Mouse (Mus musculus) liver, embryonic 13.5 days (tissue): Measurements from ENCODE around the gene Bglap2. TPM values are rescaled to one million over a fixed set of nuclear protein-coding genes. Genes with fewer than 3 reads are reported as not detected.

Experiments
- ATAC-seq: fragments of 200-750 bp; cut with Nextera tagmentation; 2 replicates; pipeline ENCODE4 v1.8.0; 2017; ENCODE audit warnings: low read depth, mild to moderate bottlenecking, moderate number of reproducible peaks, moderate library complexity
- DNase-seq: peaks from one replicate; pipeline ENCODE4 v3.0.0; 2022
- H3K27ac ChIP-seq: fragments of 300-500 bp; sonication (generic); 2 replicates; pipeline ENCODE4 v1.5.1; 2015; ENCODE audit warnings: moderate library complexity, mild to moderate bottlenecking, inconsistent platforms
- H3K27me3 ChIP-seq: fragments of 300-500 bp; sonication (generic); 2 replicates; pipeline ENCODE4 v1.6.1; 2015; ENCODE audit warnings: mild to moderate bottlenecking, inconsistent platforms
- H3K36me3 ChIP-seq: fragments of 300-500 bp; sonication (generic); 2 replicates; pipeline ENCODE4 v1.6.1; 2015; ENCODE audit warnings: mild to moderate bottlenecking, inconsistent platforms
- H3K4me1 ChIP-seq: fragments of 300-500 bp; sonication (generic); replicated peaks from 2 replicates; pipeline ENCODE4 v1.6.1; 2015; ENCODE audit warnings: inconsistent platforms
- H3K4me2 ChIP-seq: fragments of 300-500 bp; sonication (generic); 2 replicates; pipeline ENCODE4 v1.6.1; 2015; ENCODE audit warnings: inconsistent platforms, mild to moderate bottlenecking, moderate library complexity
- H3K4me3 ChIP-seq: fragments of 300-500 bp; sonication (generic); replicated peaks from 2 replicates; pipeline ENCODE4 v1.5.1; 2015; ENCODE audit warnings: mild to moderate bottlenecking, inconsistent platforms
- H3K9ac ChIP-seq: fragments of 300-500 bp; sonication (generic); 2 replicates; pipeline ENCODE4 v1.6.1; 2015; ENCODE audit warnings: mild to moderate bottlenecking, inconsistent platforms
- H3K9me3 ChIP-seq: fragments of 300-500 bp; sonication (generic); replicated peaks from 2 replicates; pipeline ENCODE4 v1.6.1; 2016; ENCODE audit warnings: inconsistent platforms
- WGBS: fragments of 180-500 bp; shearing (Covaris S2); methylation state at CpG from one replicate; pipeline ENCODE4 v1.1.7; 2015; ENCODE audit not compliant: insufficient replicate concordance; 5-methylcytosine and 5-hydroxymethylcytosine counted together
- polyA plus RNA-seq: library from polyadenylated mRNA; unstranded; fragments of >200 nt; fragmentation: Nextera tagmentation; extraction: Ambion mirVana; gene quantifications from 2 replicates; pipeline ENCODE4 v1.2.1, GENCODE M21; 2015

Gene Bglap2
- polyA plus RNA-seq, 1 experiment from 2014 or later: not detected

DNA sequence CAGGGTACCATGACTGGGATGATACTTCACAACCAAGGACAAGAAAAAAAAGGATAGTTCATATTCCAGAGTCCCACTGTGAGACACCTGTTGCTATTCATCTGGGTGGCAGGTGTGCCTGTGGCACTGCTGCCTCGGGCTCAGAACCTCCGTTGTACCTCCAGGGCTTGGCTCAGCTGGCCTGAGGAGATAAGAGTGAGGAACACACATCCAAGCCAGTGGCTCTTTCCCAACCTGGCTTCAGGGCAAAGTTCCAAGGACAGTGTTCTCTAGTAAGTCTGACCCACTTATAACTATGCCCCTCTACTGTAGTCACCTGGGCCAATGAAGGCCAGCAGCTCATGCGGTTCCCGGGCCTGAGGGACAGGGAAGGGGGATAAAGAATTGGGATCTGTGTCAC is 33.2 kb upstream of the Bglap2 start:
- Histone ChIP-seq H3K4me3 (peak overlapping the region; percentile 6; the same call in 1 of the 2 replicates), H3K9ac (peak overlapping the region; percentile 86), H3K4me1 (peaks cover 86% of the 10 kb centered on the region), H3K4me2 (peak overlapping the region; percentile 92), H3K36me3 (peaks cover 56% of the 10 kb centered on the region), H3K27me3 (no peaks in the 10 kb centered on the region), H3K27ac (peak overlapping the region; percentile 91), H3K9me3 (no peaks in the 10 kb centered on the region)
- 49% methylated on average over 4 of the region's 4 CpGs for WGBS
- peak; percentile 59 for ATAC-seq
- DNase-seq: peak; percentile 50

DNA sequence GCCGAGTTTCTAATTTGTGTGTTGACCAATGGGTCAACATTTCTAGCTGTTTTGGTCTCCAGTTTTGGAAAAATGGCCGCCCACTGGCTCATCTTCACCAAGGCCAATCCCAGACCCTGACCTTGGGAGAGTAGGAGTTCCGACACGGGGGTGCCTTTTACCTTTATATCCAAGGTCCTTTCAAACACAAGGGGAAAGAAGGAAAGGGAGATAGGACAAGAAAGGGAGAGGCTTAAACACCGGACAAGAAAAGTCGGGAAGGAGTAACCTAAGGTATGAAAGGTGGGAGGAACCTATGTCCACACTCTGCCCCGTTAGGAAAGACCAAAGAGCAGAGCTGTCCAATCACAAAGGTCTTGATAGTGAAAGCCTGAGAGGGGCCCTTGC is 32.1 kb upstream of the Bglap2 start:
- Histone ChIP-seq H3K4me2 (peak overlapping the region; percentile 92), H3K4me1 (peaks cover 82% of the 10 kb centered on the region), H3K9me3 (no peaks in the 10 kb centered on the region), H3K9ac (peak overlapping the region; percentile 86), H3K4me3 (peak overlapping the region; percentile 77), H3K27ac (peak overlapping the region; percentile 91), H3K36me3 (peaks cover 46% of the 10 kb centered on the region), H3K27me3 (no peaks in the 10 kb centered on the region)
- ATAC-seq: no peak
- WGBS: 27% methylated on average over 7 of the region's 7 CpGs
- peak; percentile 19 for DNase-seq

DNA sequence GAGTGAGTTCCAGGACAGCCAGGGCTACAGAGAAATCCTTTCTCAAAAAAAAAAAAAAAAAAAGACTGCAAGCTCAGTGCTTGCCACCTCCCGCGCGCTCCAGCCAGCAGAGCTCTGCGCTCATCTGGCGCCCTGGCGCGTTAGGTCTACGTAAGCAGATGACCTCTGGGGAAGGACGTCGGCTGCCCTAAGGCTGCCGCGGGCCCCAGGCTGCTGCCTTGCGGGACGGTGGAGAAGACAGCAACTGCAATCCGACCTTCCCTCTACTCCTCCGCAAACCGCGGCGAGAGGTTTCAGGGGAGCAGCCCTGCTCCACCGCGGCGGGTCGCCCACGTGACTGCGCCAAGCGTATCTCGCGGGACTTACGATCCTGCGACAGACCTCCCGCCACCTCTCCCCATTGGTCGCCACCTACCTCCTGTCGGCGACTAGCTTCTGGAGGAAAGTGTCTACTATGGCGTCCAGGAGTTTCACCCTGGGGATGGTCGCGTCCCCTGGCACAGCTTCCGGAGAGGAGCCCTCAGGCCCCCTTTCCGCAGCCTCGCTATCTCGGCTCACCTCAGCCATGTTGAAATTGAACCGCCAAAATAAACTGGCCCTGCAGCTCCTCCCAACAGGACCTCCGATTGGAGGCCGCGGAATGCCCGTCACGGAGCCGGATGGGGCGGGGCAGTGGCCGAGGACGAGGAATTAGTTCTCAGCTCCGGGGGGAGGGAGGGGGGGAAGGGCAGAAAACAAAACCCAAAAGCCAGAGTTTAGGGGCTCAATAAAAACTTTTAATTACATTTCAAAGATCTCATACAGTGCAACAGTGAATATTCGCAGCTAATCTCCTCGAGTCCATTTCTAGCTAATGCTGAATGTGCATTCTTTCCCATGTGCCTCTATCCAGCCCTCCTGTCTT is 31.5 kb upstream of the Bglap2 start, which contains the start of gene Pmf1:
Gene Pmf1, minus strand, starts transcription at position 591 of the 904 bp plus-strand sequence.
- peak within 1 kb of the TSS; percentile 77 for H3K4me3 ChIP-seq
- peak; percentile 91 for DNase-seq
- H3K4me1 ChIP-seq: peaks cover 75% of the 10 kb centered on the region
- H3K27ac ChIP-seq: peak within 1 kb of the TSS; percentile 91
- peak within 1 kb of the TSS; percentile 86 for H3K9ac ChIP-seq
- no peaks in the 10 kb centered on the region for H3K9me3 ChIP-seq
- WGBS: under 1% methylated on average over 54 of the region's 54 CpGs
- ATAC-seq: peak; percentile 91
- H3K4me2 ChIP-seq: peak within 1 kb of the TSS; percentile 92
- H3K27me3 ChIP-seq: no peaks in the 10 kb centered on the region
- peaks cover 43% of the 10 kb centered on the region for H3K36me3 ChIP-seq

DNA sequence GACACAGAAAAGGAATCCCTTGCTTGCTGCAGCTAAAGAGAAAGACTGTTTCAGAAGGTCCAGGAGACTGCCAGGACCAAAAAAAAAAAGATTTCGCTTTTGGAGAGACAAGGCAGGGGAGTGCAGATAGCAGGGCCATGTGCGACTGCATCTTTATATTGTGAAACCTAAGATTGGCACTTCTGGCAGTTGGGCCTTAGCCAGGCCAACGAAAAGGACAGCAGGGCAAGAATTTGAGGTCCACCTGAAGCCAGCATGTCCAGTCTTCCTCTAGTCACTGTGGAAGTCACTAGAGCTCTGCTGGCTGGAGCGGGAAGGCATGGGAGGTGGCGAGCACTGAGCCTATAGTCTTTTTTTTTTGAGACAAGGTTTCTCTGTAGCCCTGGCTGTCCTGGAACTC is 30.5 kb upstream of the Bglap2 start:
- ATAC-seq: no peak
- Histone ChIP-seq H3K36me3 (peaks cover 43% of the 10 kb centered on the region), H3K27ac (peak overlapping the region; percentile 91), H3K9me3 (no peaks in the 10 kb centered on the region), H3K4me1 (peaks cover 71% of the 10 kb centered on the region), H3K4me2 (peak overlapping the region; percentile 92), H3K27me3 (no peaks in the 10 kb centered on the region), H3K4me3 (peak overlapping the region; percentile 77), H3K9ac (peak overlapping the region; percentile 86)
- DNase-seq: no peak
- WGBS: 32% methylated on average over 5 of the region's 5 CpGs

DNA sequence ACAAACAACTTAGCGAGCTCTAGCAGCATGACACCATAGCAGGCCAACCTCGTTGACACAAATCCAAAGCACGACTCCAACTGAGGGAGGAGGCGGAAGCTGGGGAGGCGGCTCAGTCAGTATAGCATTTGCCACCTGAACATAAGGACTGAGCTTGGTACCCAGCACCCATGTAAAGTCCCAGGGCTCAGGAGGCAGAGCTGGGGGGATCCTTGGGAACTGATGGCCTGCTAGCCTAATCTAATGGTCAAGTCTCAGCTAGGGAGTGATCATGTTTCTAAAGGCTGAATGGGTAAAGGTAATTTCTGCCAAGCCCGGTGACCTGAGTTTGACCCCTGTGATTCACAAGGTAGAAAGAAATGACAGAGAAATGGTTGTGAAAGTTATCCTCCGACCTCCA is 29.0 kb upstream of the Bglap2 start:
- Histone ChIP-seq H3K27me3 (no peaks in the 10 kb centered on the region), H3K9me3 (no peaks in the 10 kb centered on the region), H3K4me2 (peak overlapping the region; percentile 2; the same call in 1 of the 2 replicates), H3K9ac (peak overlapping the region; percentile 4; the same call in 1 of the 2 replicates), H3K4me3 (no peak overlapping the region; the same call in 1 of the 2 replicates), H3K4me1 (peaks cover 58% of the 10 kb centered on the region), H3K36me3 (peaks cover 40% of the 10 kb centered on the region), H3K27ac (no peak overlapping the region)
- DNase-seq (no peak), ATAC-seq (no peak)
- 53% methylated on average over 7 of the region's 7 CpGs for WGBS

DNA sequence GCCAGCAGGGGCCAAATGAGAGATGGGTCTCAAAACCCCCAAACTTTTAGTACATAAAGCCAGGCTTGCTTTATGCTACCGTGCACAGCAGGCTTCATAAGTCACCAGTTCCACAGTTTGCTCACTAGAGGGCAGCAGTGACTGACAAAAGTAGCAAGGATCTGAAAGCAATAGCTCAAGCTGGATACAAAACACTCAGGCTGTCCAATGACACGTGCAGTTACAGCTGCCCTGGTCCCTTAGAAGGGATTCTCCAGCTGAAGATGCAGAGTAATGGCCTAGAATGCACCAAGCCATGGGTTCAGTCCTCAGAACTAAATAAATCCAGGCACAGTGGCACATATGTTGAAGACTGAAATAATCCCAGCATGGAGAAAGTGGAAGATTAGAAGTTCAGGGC is 28.6 kb upstream of the Bglap2 start:
- WGBS: 4% methylated on average over 2 of the region's 2 CpGs
- H3K4me3 ChIP-seq: no peak overlapping the region
- peaks cover 54% of the 10 kb centered on the region for H3K4me1 ChIP-seq
- H3K9ac ChIP-seq: peak overlapping the region; percentile 22; the same call in 1 of the 2 replicates
- peaks cover 40% of the 10 kb centered on the region for H3K36me3 ChIP-seq
- H3K9me3 ChIP-seq: no peaks in the 10 kb centered on the region
- ATAC-seq (no peak), DNase-seq (peak; percentile 63)
- no peak overlapping the region for H3K27ac ChIP-seq
- H3K27me3 ChIP-seq: no peaks in the 10 kb centered on the region
- H3K4me2 ChIP-seq: 0 out of 2 replicates have a peak overlapping the region, but pooled peaks have one; percentile 2

DNA sequence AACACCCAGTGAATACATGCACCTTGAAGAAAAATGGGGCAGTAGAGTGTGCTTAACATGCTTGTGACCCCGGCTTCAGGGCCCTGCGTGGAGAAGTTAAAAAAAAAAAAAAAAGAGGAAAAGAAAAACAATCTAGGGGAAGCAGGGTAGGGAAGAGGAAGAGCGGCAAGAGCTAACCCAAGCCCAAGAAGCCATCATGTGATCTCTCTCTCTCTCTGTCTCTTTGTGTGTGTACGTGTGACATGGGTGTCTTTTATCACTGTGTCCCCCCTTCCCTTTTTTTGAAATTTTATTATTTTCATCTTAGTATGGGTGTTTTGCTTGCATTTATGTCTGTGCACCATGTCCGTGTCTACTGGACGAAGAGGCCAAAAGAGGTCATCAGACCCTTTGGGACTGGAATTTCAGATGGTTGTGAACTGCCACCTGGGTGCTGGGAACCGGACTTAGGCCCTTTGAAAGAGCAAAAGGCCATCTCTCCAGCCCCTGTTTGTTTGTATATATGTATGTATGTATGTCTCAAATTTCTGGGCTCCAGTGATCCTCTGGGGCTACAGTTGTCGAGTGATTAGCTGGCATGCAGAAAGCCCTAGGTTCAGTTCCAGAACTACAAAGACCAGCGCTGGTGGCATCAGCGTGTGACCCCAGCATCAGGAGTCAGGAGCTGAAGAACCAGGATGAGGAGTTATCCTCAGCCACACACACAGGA is 25.2 kb upstream of the Bglap2 start:
- H3K4me2 ChIP-seq: no peak overlapping the region
- no peak overlapping the region for H3K27ac ChIP-seq
- no peaks in the 10 kb centered on the region for H3K9me3 ChIP-seq
- H3K27me3 ChIP-seq: no peaks in the 10 kb centered on the region
- H3K9ac ChIP-seq: no peak overlapping the region
- ATAC-seq: no peak
- peaks cover 48% of the 10 kb centered on the region for H3K36me3 ChIP-seq
- DNase-seq: no peak
- WGBS: 86% methylated on average over 10 of the region's 10 CpGs
- peaks cover 26% of the 10 kb centered on the region for H3K4me1 ChIP-seq
- no peak overlapping the region for H3K4me3 ChIP-seq

DNA sequence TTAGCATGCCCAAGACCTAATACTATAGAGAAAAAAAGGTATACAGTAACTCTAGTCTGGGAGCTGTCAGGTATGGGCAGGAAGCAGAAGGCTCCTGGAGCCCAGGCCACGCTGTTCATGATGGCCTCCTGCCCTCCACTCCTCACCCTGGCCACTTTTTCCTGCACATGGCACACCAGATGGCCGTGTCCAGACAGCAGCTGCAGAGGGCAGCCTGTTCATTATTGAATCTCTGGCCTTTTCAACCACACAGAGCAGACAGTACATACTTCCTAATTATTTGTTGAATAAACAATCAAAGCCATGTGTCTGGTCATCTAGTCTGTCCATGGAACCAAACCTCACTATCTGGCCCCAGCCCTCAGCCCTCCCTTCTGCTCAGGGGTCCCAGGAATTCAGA is 20.2 kb upstream of the Bglap2 start:
- Histone ChIP-seq H3K4me3 (no peak overlapping the region), H3K9me3 (no peaks in the 10 kb centered on the region), H3K9ac (no peak overlapping the region), H3K4me1 (no peaks in the 10 kb centered on the region), H3K27me3 (no peaks in the 10 kb centered on the region), H3K27ac (no peak overlapping the region), H3K36me3 (peaks cover 70% of the 10 kb centered on the region), H3K4me2 (no peak overlapping the region)
- ATAC-seq (no peak), DNase-seq (no peak)
- WGBS: 84% methylated on average over 2 of the region's 2 CpGs

DNA sequence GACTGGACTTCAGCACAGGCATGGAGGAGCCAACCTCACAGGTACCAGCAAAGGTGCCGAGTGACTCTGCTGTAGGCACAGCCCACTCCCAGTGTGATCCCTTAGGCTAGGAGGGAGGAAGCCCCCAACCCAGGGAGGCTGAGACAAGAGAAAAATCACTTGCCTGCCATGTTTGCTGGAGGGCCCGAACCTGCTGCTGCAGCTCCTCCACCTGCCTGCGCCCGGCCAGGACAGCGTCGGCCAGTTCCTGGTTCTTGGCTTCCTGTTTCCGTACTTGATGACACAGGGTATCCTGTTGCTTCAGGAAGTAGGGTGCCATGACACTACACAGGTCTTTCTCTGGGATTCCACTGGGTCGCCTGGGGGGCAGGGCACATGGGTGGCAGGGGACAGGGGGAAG is 17.2 kb upstream of the Bglap2 start:
- Histone ChIP-seq H3K27me3 (no peaks in the 10 kb centered on the region), H3K4me3 (no peak overlapping the region), H3K27ac (no peak overlapping the region), H3K36me3 (peaks cover 52% of the 10 kb centered on the region), H3K9me3 (no peaks in the 10 kb centered on the region), H3K9ac (no peak overlapping the region), H3K4me1 (no peaks in the 10 kb centered on the region), H3K4me2 (no peak overlapping the region)
- ATAC-seq: no peak
- no peak for DNase-seq
- WGBS: 83% methylated on average over 8 of the region's 8 CpGs

DNA sequence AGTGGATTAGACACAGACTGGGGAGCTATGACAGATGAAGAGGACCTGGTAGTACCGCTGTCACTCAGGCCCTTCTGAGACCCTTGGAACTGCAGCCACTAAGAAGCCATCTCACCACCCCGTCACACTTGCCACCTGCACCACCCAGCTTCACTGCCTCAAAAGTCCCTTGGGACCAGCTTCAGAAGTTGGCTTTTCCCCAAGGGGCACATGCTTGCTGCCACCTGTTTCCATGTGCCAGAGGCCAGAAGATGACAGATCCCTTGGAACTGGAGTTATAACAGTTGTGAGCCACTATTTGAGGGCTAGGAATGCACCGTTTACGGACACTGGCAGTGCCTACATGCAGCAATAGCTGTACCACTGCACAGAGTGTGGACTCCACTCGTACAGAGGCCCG is 16.8 kb upstream of the Bglap2 start:
- no peak overlapping the region for H3K4me3 ChIP-seq
- H3K9me3 ChIP-seq: no peaks in the 10 kb centered on the region
- H3K27ac ChIP-seq: no peak overlapping the region
- H3K36me3 ChIP-seq: peaks cover 54% of the 10 kb centered on the region
- no peak for DNase-seq
- no peak overlapping the region for H3K4me2 ChIP-seq
- 90% methylated on average over 6 of the region's 6 CpGs for WGBS
- H3K27me3 ChIP-seq: no peaks in the 10 kb centered on the region
- H3K9ac ChIP-seq: no peak overlapping the region
- no peaks in the 10 kb centered on the region for H3K4me1 ChIP-seq
- no peak for ATAC-seq

DNA sequence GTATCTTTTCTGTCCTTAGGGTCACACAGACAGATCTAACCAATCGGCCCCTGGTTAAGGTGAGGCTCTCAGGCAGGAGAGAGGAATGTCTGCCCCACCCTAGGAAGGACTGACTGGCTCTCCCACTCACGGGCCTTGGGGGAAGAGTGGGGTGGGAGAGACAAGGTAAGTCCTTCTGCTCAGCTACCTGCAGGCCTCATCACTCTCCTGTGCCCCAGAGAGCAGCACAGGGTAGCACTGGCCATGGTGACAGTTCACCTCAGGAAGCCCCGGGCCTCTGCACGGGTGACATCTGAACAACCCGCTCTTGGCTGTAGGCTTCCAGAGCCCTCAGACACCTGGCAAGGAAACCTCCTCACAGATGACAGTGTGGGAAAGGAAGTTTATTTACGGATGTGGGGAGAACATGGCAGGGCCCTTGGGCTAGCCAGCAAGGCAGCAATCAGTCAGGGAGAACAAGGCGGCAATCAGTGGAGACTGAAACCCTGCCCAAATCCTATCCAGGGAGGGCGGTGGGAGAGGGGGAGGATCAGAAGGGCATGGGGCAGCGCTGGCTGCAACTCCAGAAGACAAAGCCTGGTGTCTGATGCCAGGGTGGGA is 15.4 kb upstream of the Bglap2 start:
- ATAC-seq: no peak
- H3K4me1 ChIP-seq: no peaks in the 10 kb centered on the region

More for the DNA sequence above, 15.4 kb upstream of the Bglap2 start:
- no peaks in the 10 kb centered on the region for H3K27me3 ChIP-seq
- no peak overlapping the region for H3K9ac ChIP-seq
- H3K4me2 ChIP-seq: no peak overlapping the region
- peaks cover 47% of the 10 kb centered on the region for H3K36me3 ChIP-seq
- H3K27ac ChIP-seq: no peak overlapping the region
- no peak overlapping the region for H3K4me3 ChIP-seq
- DNase-seq: no peak
- no peaks in the 10 kb centered on the region for H3K9me3 ChIP-seq
- 83% methylated on average over 9 of the region's 9 CpGs for WGBS
